Mouse (Mus musculus) heart, adult 18-20 months (tissue): ENCODE data around the gene Ano1. TPM values are rescaled to one million over a fixed set of nuclear protein-coding genes. Genes with fewer than 3 reads are reported as not detected.

Experiments
- total RNA-seq, 2 experiments: library from RNA; stranded (reverse); gene quantifications; 2 replicates each; pipeline ENCODE4 v1.2.3; 2021

Ano1 gene
- total RNA-seq, 2 experiments from 2014 or later: 10.3 to 13.0 TPM

Other genes starting within 250 kb of the Ano1 start
- 10 to 100 TPM; 37.8 to 39.6 TPM for gene Ppfia1, start 198.2 kb downstream of the Ano1 start, total RNA-seq
- 1 to 10 TPM; 8.5 to 8.6 TPM for gene Fadd, start 169.5 kb downstream of the Ano1 start, total RNA-seq
- not detected for gene Fgf3, start 86.1 kb upstream of the Ano1 start, total RNA-seq
- gene Fgf4, start 95.4 kb upstream of the Ano1 start, total RNA-seq: not detected
- gene Fgf15, start 144.6 kb upstream of the Ano1 start, total RNA-seq: not detected
- 10 to 100 TPM; 18.1 to 18.3 TPM for gene LTO1, start 163.1 kb upstream of the Ano1 start, total RNA-seq
- 10 to 100 TPM; 38.3 to 62.8 TPM for gene Ccnd1, start 188.0 kb upstream of the Ano1 start, total RNA-seq